Mouse (Mus musculus) lung, postnatal 0 days (tissue): ENCODE data around the gene Iah1. TPM values are rescaled to one million over a fixed set of nuclear protein-coding genes. Genes with fewer than 3 reads are reported as not detected.

Experiments
- ATAC-seq: fragments of 200-750 bp; cut with Nextera tagmentation; 2 replicates; pipeline ENCODE4 v1.8.0; 2017; ENCODE audit warnings: moderate library complexity
- DNase-seq: peaks from one replicate; pipeline ENCODE4 v3.0.0-alpha.2; 2016; ENCODE audit warnings: low spot score
- H3K27ac ChIP-seq: fragments of 300-500 bp; sonication (generic); 2 replicates; pipeline ENCODE4 v1.5.1; 2014; ENCODE audit warnings: antibody characterized with exemption, mild to moderate bottlenecking, low read length, mixed read lengths
- H3K27me3 ChIP-seq: fragments of 300-500 bp; sonication (generic); replicated peaks from 2 replicates; pipeline ENCODE4 v1.6.1; 2014; ENCODE audit warnings: low read length, mixed read lengths; ENCODE audit not compliant: insufficient read depth
- H3K36me3 ChIP-seq: fragments of 300-500 bp; sonication (generic); 2 replicates; pipeline ENCODE4 v1.6.1; 2014; ENCODE audit warnings: low read length, mixed read lengths; ENCODE audit not compliant: insufficient read depth
- H3K4me1 ChIP-seq: fragments of 300-500 bp; sonication (generic); 2 replicates; pipeline ENCODE4 v1.6.1; 2014; ENCODE audit warnings: antibody characterized with exemption, low read depth, low read length, mixed read lengths; ENCODE audit not compliant: insufficient read depth
- H3K4me2 ChIP-seq: fragments of 300-500 bp; sonication (generic); replicated peaks from 2 replicates; pipeline ENCODE4 v1.6.1; 2014; ENCODE audit warnings: low read depth, mild to moderate bottlenecking, low read length, moderate library complexity, mixed read lengths
- H3K4me3 ChIP-seq: fragments of 300-500 bp; sonication (generic); 2 replicates; pipeline ENCODE4 v1.5.1; 2014; ENCODE audit warnings: low read depth, low read length
- H3K9ac ChIP-seq: fragments of 300-500 bp; sonication (generic); replicated peaks from 2 replicates; pipeline ENCODE4 v1.6.1; 2014; ENCODE audit warnings: low read depth, mild to moderate bottlenecking
- H3K9me3 ChIP-seq: fragments of 300-500 bp; sonication (generic); 2 replicates; pipeline ENCODE4 v1.6.1; 2016; ENCODE audit warnings: low read length, mixed read lengths
- CTCF ChIP-seq: IDR thresholded peaks from 2 replicates; pipeline ENCODE4 v1.5.1; 2016; ENCODE audit warnings: antibody characterized with exemption, mild to moderate bottlenecking
- EP300 ChIP-seq: IDR thresholded peaks from 2 replicates; pipeline ENCODE4 v1.6.1; 2016; ENCODE audit warnings: antibody characterized with exemption, mild to moderate bottlenecking, control low read depth
- WGBS: fragments of 180-500 bp; shearing (Covaris S2); extraction: QIAGEN DNeasy Blood & Tissue Kit; methylation state at CpG from one replicate; pipeline ENCODE4 v1.1.7; 2014; 5-methylcytosine and 5-hydroxymethylcytosine counted together
- polyA plus RNA-seq: library from polyadenylated mRNA; unstranded; fragments of >200 nt; fragmentation: Nextera tagmentation; extraction: Ambion mirVana; gene quantifications from 2 replicates; pipeline ENCODE4 v1.2.1, GENCODE M21; 2015

Iah1 gene
- polyA plus RNA-seq, 1 experiment from 2014 or later = 112 TPM

DNA sequence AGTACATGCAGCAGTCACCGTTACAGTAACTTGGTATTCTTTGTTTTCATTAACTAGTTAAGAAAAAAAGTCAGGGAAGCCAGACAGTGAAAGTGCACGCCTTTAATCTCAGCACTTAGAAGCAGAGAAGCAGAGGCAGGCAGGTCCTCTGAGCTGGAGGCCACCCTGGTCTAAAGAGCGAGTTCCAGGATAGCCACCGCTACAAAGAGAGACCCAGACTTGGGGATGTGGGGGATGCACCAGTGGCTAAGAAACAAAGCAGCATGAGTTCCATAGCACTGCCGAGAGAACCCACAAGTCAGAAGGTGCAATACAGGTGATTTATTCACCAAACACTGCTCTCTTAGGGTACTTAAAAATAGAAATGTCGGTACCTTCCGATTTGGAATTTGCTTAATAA is 16.8 kb downstream of the Iah1 start:
- ATAC-seq (no peak), DNase-seq (no peak)
- Histone ChIP-seq H3K4me1 (no peaks in the 10 kb centered on the region), H3K36me3 (peaks cover 23% of the 10 kb centered on the region), H3K4me2 (no peak overlapping the region), H3K27me3 (no peaks in the 10 kb centered on the region), H3K27ac (no peak overlapping the region), H3K4me3 (no peak overlapping the region), H3K9ac (no peak overlapping the region), H3K9me3 (no peaks in the 10 kb centered on the region)
- 93% methylated on average over 7 of the region's 7 CpGs for WGBS
- TF ChIP-seq CTCF (no peak), EP300 (no peak)

DNA sequence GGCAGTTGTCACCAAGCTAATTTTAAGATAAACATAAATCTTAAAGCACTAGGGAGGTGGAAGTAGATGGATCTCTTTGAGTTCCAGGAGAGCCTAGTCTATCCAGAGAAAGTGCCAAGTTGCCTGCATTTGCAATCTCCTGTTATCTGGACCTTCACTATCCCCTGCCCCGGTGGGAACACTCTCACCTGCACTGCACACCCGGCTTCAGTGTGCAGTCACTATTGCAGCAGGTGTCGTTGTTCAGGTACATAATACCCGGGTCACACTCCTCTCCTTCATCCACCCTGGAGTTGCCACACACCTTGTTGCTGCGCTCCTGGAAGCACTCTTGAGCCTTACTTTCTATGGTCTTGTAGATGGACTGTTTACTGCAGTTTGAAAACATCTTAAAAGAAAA is 17.6 kb downstream of the Iah1 start:
- no peaks in the 10 kb centered on the region for H3K27me3 ChIP-seq
- H3K9ac ChIP-seq = no peak overlapping the region
- DNase-seq (no peak), ATAC-seq (no peak)
- WGBS = 90% methylated on average over 5 of the region's 5 CpGs
- TF ChIP-seq EP300 = no peak
- no peak for TF ChIP-seq CTCF
- H3K4me1 ChIP-seq = no peaks in the 10 kb centered on the region
- H3K27ac ChIP-seq = no peak overlapping the region
- peaks cover 28% of the 10 kb centered on the region for H3K36me3 ChIP-seq
- H3K4me2 ChIP-seq = no peak overlapping the region
- H3K4me3 ChIP-seq = no peak overlapping the region
- H3K9me3 ChIP-seq = no peaks in the 10 kb centered on the region

DNA sequence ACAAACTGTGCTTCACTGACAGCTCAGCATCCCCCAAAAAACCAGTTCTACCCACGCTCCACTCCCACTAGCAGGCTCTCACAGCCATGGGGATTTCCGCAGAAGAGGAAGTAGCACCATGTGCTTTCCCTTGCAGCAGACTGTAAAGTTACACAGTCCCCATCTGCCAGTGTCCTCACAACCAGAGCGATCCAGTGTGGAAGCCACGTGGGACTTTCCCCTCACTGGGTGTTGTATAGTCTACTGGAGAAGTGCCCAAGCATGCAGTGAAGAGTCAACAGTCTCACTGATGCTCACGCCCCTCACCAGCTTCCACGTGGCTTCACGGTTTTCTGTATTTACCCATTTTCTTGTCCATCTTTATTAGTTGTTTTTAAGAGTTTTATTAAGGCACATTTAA is 19.7 kb downstream of the Iah1 start:
- ATAC-seq (no peak), DNase-seq (no peak)
- no peak overlapping the region for H3K27ac ChIP-seq
- H3K4me3 ChIP-seq = no peak overlapping the region
- peaks cover 37% of the 10 kb centered on the region for H3K36me3 ChIP-seq
- H3K9me3 ChIP-seq = no peaks in the 10 kb centered on the region
- no peaks in the 10 kb centered on the region for H3K27me3 ChIP-seq
- no peak for TF ChIP-seq EP300
- no peak for TF ChIP-seq CTCF
- WGBS = 79% methylated on average over 7 of the region's 7 CpGs
- no peak overlapping the region for H3K4me2 ChIP-seq
- H3K4me1 ChIP-seq = no peaks in the 10 kb centered on the region
- H3K9ac ChIP-seq = no peak overlapping the region

DNA sequence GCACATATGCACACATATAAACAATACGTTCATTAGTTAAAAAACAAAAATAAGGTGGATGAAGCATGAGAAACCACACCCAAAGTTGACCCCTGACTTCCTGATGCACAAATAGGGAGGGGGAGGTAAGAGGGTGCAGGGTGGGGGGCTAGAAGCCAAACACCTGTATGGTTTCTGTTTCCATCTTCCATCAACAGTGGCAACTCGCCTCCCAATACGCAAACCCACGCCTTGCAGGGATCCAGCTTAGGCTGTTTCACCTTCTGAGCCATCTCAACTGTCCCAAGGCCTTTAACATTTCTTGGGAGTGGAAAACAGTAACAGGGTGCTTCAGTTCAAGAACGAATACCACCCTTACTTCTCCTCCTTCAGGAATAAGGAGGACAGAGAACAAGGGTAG is 21.0 kb downstream of the Iah1 start:
- H3K4me1 ChIP-seq = no peaks in the 10 kb centered on the region
- TF ChIP-seq EP300 (no peak), CTCF (no peak)
- DNase-seq (no peak), ATAC-seq (no peak)
- H3K4me3 ChIP-seq = no peak overlapping the region
- no peak overlapping the region for H3K4me2 ChIP-seq
- no peaks in the 10 kb centered on the region for H3K27me3 ChIP-seq
- no peaks in the 10 kb centered on the region for H3K9me3 ChIP-seq
- no peak overlapping the region for H3K9ac ChIP-seq
- WGBS = 95% methylated on average over 5 of the region's 5 CpGs
- peaks cover 24% of the 10 kb centered on the region; the same call in 1 of the 2 replicates for H3K36me3 ChIP-seq
- no peak overlapping the region for H3K27ac ChIP-seq

DNA sequence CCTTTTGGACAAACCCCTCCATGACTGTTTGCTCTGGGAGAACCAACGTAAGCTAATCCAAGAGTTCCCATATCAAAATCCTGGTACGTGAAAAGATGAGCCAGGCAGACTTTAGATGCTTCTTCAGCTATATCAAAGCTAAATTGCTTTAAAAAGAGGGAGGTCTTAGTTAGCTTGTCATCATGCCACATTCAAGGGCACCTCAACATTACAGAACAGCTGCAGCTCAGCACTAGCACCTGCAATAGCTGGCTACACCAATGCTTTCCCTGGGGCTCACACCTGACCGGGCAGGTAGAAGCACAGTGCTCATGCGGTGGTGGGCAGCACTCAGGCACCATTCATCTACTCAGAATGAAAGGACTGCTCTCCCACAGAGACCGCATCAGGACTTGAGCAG is 24.5 kb downstream of the Iah1 start:
- TF ChIP-seq EP300 (no peak), CTCF (no peak)
- no peaks in the 10 kb centered on the region for H3K9me3 ChIP-seq
- no peak overlapping the region for H3K9ac ChIP-seq
- H3K36me3 ChIP-seq = peaks cover 23% of the 10 kb centered on the region; the same call in 1 of the 2 replicates
- H3K27me3 ChIP-seq = no peaks in the 10 kb centered on the region
- no peaks in the 10 kb centered on the region for H3K4me1 ChIP-seq
- ATAC-seq = no peak
- WGBS = 96% methylated on average over 5 of the region's 5 CpGs
- H3K27ac ChIP-seq = no peak overlapping the region
- no peak overlapping the region for H3K4me3 ChIP-seq
- no peak for DNase-seq
- H3K4me2 ChIP-seq = no peak overlapping the region

DNA sequence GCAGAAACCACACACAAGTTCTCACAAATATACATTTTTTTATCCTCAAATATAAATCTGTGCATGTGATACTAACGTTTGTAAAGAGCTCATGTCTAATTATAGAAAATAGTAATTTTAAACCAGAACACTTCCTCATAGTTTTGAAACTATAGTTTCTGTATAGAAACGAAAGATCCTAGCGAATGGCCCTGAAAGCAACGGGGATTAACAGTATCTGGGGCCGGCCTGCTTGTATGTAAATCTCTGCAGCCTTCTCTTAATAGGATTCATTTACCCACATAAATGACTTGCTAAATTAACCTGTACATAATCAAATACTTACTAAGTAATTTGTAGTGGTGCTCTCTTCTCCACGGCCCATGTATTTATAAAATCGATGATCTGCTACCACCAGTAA is 30.8 kb downstream of the Iah1 start:
- peaks cover 16% of the 10 kb centered on the region for H3K36me3 ChIP-seq
- DNase-seq (no peak), ATAC-seq (no peak)
- TF ChIP-seq EP300 (no peak), CTCF (no peak)
- WGBS = 84% methylated on average over 7 of the region's 7 CpGs
- H3K27me3 ChIP-seq = no peaks in the 10 kb centered on the region
- H3K9ac ChIP-seq = no peak overlapping the region
- no peaks in the 10 kb centered on the region for H3K4me1 ChIP-seq
- no peak overlapping the region for H3K27ac ChIP-seq
- no peak overlapping the region for H3K4me2 ChIP-seq
- H3K9me3 ChIP-seq = no peaks in the 10 kb centered on the region
- no peak overlapping the region for H3K4me3 ChIP-seq
